Mouse (Mus musculus) limb, embryonic 10.5 days (tissue): ENCODE measurements around the gene Tent4a. TPM values are rescaled to one million over a fixed set of nuclear protein-coding genes. Genes with fewer than 3 reads are reported as not detected.

Source experiments
- DNase-seq: peaks from one replicate; pipeline ENCODE4 v3.0.0-alpha.2; 2017; ENCODE audit warnings: low spot score
- H3K27ac ChIP-seq: fragments of 300-500 bp; sonication (generic); 2 replicates; pipeline ENCODE4 v1.5.1; 2016; ENCODE audit warnings: mild to moderate bottlenecking
- H3K27me3 ChIP-seq: fragments of 300-500 bp; sonication (generic); 2 replicates; pipeline ENCODE4 v1.6.1; 2016; ENCODE audit warnings: low read depth, mild to moderate bottlenecking; ENCODE audit not compliant: poor library complexity, severe bottlenecking
- H3K36me3 ChIP-seq: fragments of 300-500 bp; sonication (generic); 2 replicates; pipeline ENCODE4 v1.6.1; 2016; ENCODE audit warnings: mild to moderate bottlenecking, moderate library complexity
- H3K4me1 ChIP-seq: fragments of 300-500 bp; sonication (generic); 2 replicates; pipeline ENCODE4 v1.6.1; 2016
- H3K4me3 ChIP-seq: fragments of 300-500 bp; sonication (generic); 2 replicates; pipeline ENCODE4 v1.5.1; 2016; ENCODE audit warnings: mild to moderate bottlenecking, moderate library complexity
- H3K9me3 ChIP-seq: fragments of 300-500 bp; sonication (generic); replicated peaks from 2 replicates; pipeline ENCODE4 v1.6.1; 2016; ENCODE audit warnings: mild to moderate bottlenecking
- WGBS: fragments of 180-500 bp; shearing (Covaris S2); methylation state at CpG from one replicate; pipeline ENCODE4 v1.1.7; 2016; 5-methylcytosine and 5-hydroxymethylcytosine counted together
- polyA plus RNA-seq: library from polyadenylated mRNA; unstranded; fragments of >200 nt; fragmentation: Nextera tagmentation; extraction: Ambion mirVana; gene quantifications from 2 replicates; pipeline ENCODE4 v1.2.1, GENCODE M21; 2016

Tent4a gene
- polyA plus RNA-seq, 1 experiment from 2014 or later, result 6.0 TPM

GRCm38 (mm10) chr13:69541209-69541608, 6.8 kb upstream of the Tent4a start:
- H3K9me3 ChIP-seq, result no peaks in the 10 kb centered on the region
- peaks cover 48% of the 10 kb centered on the region for H3K4me1 ChIP-seq
- H3K27me3 ChIP-seq, result 0 out of 2 replicates have a peak, but pooled peaks cover 7% of the 10 kb centered on the region
- 92% methylated on average over 6 of the region's 6 CpGs for WGBS
- H3K27ac ChIP-seq, result no peak overlapping the region
- no peak overlapping the region for H3K4me3 ChIP-seq
- no peak for DNase-seq
- H3K36me3 ChIP-seq, result no peaks in the 10 kb centered on the region

DNA sequence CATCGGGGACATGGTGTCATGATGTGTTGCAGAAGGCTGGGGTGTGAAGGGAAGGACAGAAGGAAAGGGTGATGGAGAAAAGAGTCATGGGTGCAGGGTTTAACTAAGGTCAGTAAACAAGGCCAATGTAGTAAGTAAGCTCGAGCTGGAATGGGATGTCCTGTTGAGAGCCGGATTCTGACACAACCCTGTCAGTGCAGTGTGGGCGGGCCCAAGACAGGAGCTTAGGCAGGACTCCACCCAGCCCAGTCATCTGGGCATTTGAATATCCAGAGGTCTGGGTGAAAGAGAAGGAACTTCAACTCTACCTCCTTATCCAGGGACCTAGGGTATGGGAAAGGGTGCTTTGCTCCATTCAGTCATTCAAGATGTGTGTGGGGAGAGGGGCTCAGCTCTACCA, 3.9 kb upstream of the Tent4a start:
- Histone ChIP-seq H3K9me3 (no peaks in the 10 kb centered on the region), H3K4me1 (peaks cover 48% of the 10 kb centered on the region), H3K36me3 (no peaks in the 10 kb centered on the region), H3K27ac (peak overlapping the region; percentile 53; the same call in 1 of the 2 replicates), H3K4me3 (peak overlapping the region; percentile 17; the same call in 1 of the 2 replicates), H3K27me3 (no peaks in the 10 kb centered on the region)
- peak; percentile 41 for DNase-seq
- WGBS, result 21% methylated on average over 4 of the region's 4 CpGs

DNA sequence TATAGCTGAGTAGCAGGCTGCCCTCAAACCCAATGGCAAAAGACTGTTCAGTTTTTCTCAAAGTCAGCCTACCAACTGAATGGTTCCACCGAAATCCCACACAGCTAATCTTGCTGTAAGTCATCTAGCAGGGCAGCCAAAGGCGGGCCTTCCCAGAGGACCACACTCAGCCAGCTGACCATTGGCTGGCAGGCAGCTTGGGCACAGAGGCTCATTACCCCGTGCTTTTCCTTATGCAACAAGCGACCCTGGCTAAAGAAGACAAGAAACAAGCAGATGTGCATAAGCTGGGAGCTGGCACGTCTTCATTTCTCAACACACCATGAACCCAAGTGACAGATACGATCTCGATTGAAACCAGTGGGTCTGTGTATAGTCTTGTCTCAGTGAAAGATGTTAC, 2.9 kb upstream of the Tent4a start:
- H3K27ac ChIP-seq, result no peak overlapping the region
- no peaks in the 10 kb centered on the region for H3K9me3 ChIP-seq
- 79% methylated on average over 7 of the region's 7 CpGs for WGBS
- H3K4me1 ChIP-seq, result peaks cover 45% of the 10 kb centered on the region
- DNase-seq, result no peak
- no peaks in the 10 kb centered on the region for H3K27me3 ChIP-seq
- H3K36me3 ChIP-seq, result no peaks in the 10 kb centered on the region
- no peak overlapping the region for H3K4me3 ChIP-seq

DNA sequence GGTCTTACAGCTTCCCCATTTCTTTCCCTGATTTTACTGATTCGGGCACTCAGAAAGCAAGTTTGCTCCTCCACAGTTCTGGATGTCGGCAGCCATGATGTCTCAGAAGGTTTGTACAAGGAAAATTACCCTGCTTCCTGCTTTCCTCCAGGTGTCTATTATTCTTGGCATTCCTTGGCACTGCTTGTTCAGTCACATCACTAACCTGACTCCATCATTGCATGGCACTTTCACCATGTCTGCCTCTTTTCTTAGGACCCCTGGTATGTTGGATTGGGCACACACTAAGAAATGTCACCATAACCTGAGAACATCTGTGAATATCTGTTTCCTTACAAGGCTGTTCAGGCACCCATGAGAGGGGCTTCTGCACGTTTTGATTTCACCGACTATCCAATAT, 1.6 kb upstream of the Tent4a start:
- Histone ChIP-seq H3K27ac (peak overlapping the region; percentile 98), H3K9me3 (no peaks in the 10 kb centered on the region), H3K36me3 (no peaks in the 10 kb centered on the region; the same call in 1 of the 2 replicates), H3K4me1 (peaks cover 58% of the 10 kb centered on the region), H3K4me3 (peak overlapping the region; percentile 88), H3K27me3 (no peaks in the 10 kb centered on the region)
- no peak for DNase-seq
- 81% methylated on average over 4 of the region's 4 CpGs for WGBS

- WGBS, result under 1% methylated on average over 85 of the region's 86 CpGs
- Histone ChIP-seq H3K36me3 (peaks cover 11% of the 10 kb centered on the region), H3K9me3 (no peaks in the 10 kb centered on the region), H3K27ac (peak overlapping the region; percentile 98), H3K27me3 (no peaks in the 10 kb centered on the region), H3K4me1 (peaks cover 61% of the 10 kb centered on the region), H3K4me3 (peak overlapping the region; percentile 88)
- DNase-seq, result peak; percentile 100
Observed at GRCm38 (mm10) chr13:69534654-69535551, 486 bp upstream of the Tent4a start.

GRCm38 (mm10) chr13:69533405-69534333, 748 bp downstream of the Tent4a start, which contains the start of gene Nsun2:
Gene Nsun2 (plus strand): TSS chr13:69533746.
- no peaks in the 10 kb centered on the region for H3K27me3 ChIP-seq
- no peaks in the 10 kb centered on the region for H3K9me3 ChIP-seq
- peaks cover 23% of the 10 kb centered on the region for H3K36me3 ChIP-seq
- peak; percentile 71 for DNase-seq
- H3K4me3 ChIP-seq, result peak within 1 kb of the TSS; percentile 88
- WGBS, result 8% methylated on average over 153 of the region's 155 CpGs
- H3K27ac ChIP-seq, result peak within 1 kb of the TSS; percentile 98
- H3K4me1 ChIP-seq, result peaks cover 49% of the 10 kb centered on the region

DNA sequence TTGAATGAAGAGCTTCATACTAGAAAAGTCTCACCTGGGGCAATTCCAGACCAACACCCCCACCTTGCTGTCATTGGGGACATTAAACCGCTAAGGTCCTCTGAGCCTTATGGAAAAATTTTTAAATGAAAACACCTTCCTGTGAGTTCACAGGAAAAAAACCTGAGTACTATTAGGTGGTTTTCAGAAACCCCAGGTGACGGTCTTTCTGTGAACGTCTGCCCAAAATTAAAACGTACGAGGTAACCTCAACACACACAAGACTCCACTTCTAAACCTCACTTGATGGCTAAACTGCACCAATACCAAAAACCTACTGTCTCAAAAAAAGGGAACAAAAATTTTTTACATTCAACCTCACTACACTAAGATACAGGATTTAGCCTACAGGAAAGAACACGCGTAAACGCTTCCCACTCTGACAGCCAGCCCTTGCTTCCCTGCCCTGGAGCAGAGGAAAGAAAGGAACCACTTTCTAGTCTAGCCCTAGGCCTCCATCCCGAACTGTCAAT, 1.5 kb downstream of the Tent4a start:
- no peak for DNase-seq
- peaks cover 43% of the 10 kb centered on the region for H3K4me1 ChIP-seq
- H3K9me3 ChIP-seq, result no peaks in the 10 kb centered on the region
- H3K36me3 ChIP-seq, result peaks cover 30% of the 10 kb centered on the region
- 2% methylated on average over 9 of the region's 9 CpGs for WGBS
- peak overlapping the region; percentile 88 for H3K4me3 ChIP-seq
- H3K27me3 ChIP-seq, result no peaks in the 10 kb centered on the region
- H3K27ac ChIP-seq, result peak overlapping the region; percentile 98

GRCm38 (mm10) chr13:69532101-69532892, 2.1 kb downstream of the Tent4a start:
- no peak overlapping the region for H3K27ac ChIP-seq
- peak overlapping the region; percentile 88 for H3K4me3 ChIP-seq
- peaks cover 30% of the 10 kb centered on the region for H3K36me3 ChIP-seq
- no peak for DNase-seq
- 32% methylated on average over 14 of the region's 14 CpGs for WGBS
- H3K27me3 ChIP-seq, result no peaks in the 10 kb centered on the region
- H3K9me3 ChIP-seq, result no peaks in the 10 kb centered on the region
- peaks cover 45% of the 10 kb centered on the region for H3K4me1 ChIP-seq

DNA sequence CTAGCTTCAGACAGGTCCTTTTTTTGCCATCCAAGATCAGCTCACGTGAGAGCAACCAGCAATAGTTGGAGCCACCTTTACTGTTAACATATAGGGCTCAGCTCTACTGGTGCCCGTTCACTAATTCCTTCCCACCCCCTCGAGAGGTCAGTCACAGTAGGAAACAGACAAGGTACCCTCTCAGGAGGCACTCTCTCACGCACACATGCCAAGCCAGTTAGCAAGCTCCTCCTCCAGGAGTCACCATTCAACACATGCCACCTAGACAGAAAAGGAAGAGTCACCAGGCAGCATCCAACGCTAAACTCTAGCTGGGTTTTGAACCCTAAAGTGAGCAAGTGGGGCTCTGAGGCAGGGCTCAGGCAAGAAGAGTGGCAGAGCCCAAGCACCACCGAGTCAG, 3.0 kb downstream of the Tent4a start:
- H3K27ac ChIP-seq, result no peak overlapping the region
- DNase-seq, result no peak
- H3K36me3 ChIP-seq, result peaks cover 30% of the 10 kb centered on the region
- H3K27me3 ChIP-seq, result no peaks in the 10 kb centered on the region
- peak overlapping the region; percentile 88 for H3K4me3 ChIP-seq
- WGBS, result 58% methylated on average over 6 of the region's 6 CpGs
- peaks cover 51% of the 10 kb centered on the region for H3K4me1 ChIP-seq
- no peaks in the 10 kb centered on the region for H3K9me3 ChIP-seq

DNA sequence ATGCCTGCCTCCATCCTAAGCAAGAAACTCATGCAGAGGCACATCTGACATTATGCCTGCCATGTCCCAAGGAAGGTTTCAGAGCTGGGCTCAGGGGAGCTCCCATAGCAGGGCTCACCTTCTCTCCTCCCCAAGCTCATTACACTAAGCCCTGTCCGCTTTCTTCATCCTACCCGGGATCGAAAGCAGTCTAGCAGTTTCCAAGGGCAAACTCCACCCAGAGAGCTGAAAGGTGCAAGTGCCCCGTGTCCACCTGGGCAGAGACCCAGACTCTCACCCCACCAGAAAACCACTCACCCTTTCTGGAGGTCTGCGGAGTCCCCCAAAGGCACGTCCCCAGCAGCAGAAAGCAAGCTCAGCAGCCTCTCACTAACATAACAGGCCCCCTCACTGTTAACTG, 3.5 kb downstream of the Tent4a start:
- H3K36me3 ChIP-seq, result peaks cover 30% of the 10 kb centered on the region
- no peaks in the 10 kb centered on the region for H3K27me3 ChIP-seq
- WGBS, result 90% methylated on average over 6 of the region's 6 CpGs
- H3K9me3 ChIP-seq, result no peaks in the 10 kb centered on the region
- no peak overlapping the region for H3K27ac ChIP-seq
- peaks cover 51% of the 10 kb centered on the region for H3K4me1 ChIP-seq
- no peak for DNase-seq
- peak overlapping the region; percentile 88; the same call in 1 of the 2 replicates for H3K4me3 ChIP-seq

DNA sequence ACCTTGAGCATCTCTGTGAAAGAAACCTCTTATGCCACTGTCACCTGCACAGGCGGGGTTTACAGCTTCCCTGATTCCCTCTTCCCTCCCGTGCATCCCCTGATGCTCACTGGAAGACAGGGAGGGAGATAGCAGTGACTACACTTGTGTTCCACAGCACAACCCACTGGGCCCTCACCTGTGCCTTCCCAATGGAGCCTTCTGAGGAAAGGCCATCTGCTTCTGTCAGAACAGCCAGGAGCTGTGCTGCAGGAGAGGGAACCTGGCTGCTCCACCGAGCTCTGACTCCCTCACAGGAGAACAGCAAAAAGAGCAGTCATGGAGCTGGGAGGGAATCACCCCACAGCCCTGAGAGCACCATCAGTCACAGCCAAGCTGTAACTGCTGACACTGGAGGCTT, 4.3 kb downstream of the Tent4a start:
- Histone ChIP-seq H3K9me3 (no peaks in the 10 kb centered on the region), H3K27ac (no peak overlapping the region), H3K36me3 (peaks cover 30% of the 10 kb centered on the region), H3K27me3 (no peaks in the 10 kb centered on the region), H3K4me3 (no peak overlapping the region), H3K4me1 (peaks cover 44% of the 10 kb centered on the region)
- WGBS, result 86% methylated on average over 3 of the region's 3 CpGs
- DNase-seq, result no peak

- H3K27me3 ChIP-seq, result no peaks in the 10 kb centered on the region
- no peak overlapping the region for H3K27ac ChIP-seq
- no peak overlapping the region for H3K4me3 ChIP-seq
- H3K4me1 ChIP-seq, result peaks cover 50% of the 10 kb centered on the region
- H3K36me3 ChIP-seq, result peaks cover 30% of the 10 kb centered on the region
- 86% methylated on average over 7 of the region's 7 CpGs for WGBS
- DNase-seq, result no peak
- no peaks in the 10 kb centered on the region for H3K9me3 ChIP-seq
Observed at GRCm38 (mm10) chr13:69528531-69528930, 5.9 kb downstream of the Tent4a start.
